Mouse (Mus musculus) thymus, postnatal 0 days (tissue): ENCODE measurements around the gene Mafk. TPM values are rescaled to one million over a fixed set of nuclear protein-coding genes. Genes with fewer than 3 reads are reported as not detected.

ENCODE experiments used
- DNase-seq: peaks from one replicate; pipeline ENCODE4 v3.0.0-alpha.2; 2015; ENCODE audit warnings: low spot score
- microRNA-seq: library from miRNA; unstranded; fragments of <30 nt; microRNA quantifications from one replicate; pipeline ENCODE4, GENCODE M21; 2016; ENCODE audit warnings: borderline number of aligned reads
- polyA plus RNA-seq: library from polyadenylated mRNA; unstranded; fragments of >200 nt; fragmentation: Nextera tagmentation; extraction: Ambion mirVana; gene quantifications from 2 replicates; pipeline ENCODE4 v1.2.1, GENCODE M21; 2015

Gene Mafk
- polyA plus RNA-seq, 1 experiment from 2014 or later = 40.8 TPM

- DNase-seq = peak; percentile 54
Measured at GRCm38 (mm10) chr5:139817292-139817691, 26.0 kb downstream of the Mafk start.

DNA sequence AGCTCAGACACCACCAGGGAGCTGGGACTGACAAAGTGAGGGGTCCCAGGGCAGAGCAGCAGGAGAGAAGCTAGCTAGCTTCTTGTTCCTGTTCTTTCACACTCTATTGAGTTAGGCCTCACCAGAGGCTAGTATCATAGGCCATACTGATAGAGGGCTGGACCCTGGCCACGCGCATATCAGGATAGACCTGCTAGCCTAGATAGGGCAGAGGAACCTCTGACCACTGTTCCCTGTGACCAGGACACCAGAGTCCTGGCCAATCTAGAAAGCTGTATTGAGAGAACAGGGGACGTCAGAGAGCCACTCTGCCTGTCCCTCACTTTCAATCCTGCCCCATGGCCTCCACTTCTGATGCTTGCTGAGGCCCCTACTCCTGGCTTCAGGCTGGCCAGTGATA lies 26.7 kb downstream of the Mafk start:
- no peak for DNase-seq

DNA sequence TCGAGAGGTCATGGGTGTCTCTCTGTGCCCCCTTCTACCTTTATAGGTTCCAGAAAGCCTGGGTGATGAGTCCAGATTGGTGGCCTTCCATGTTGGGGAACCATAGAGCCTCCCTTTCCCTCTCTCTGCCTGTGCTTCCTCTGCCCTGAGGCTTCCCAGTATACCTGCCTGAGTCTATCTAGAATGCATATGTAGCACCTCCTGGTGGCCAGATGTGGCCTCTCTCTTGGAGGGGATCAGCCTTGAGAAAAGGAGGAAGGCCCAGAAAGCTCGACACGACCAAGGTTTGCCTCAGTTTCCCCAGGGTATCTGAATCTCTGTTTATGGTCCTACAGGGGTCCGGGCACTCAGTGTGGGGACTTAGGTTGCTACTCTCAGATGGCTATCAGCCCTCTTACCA lies 27.5 kb downstream of the Mafk start:
- DNase-seq = peak; percentile 43

DNA sequence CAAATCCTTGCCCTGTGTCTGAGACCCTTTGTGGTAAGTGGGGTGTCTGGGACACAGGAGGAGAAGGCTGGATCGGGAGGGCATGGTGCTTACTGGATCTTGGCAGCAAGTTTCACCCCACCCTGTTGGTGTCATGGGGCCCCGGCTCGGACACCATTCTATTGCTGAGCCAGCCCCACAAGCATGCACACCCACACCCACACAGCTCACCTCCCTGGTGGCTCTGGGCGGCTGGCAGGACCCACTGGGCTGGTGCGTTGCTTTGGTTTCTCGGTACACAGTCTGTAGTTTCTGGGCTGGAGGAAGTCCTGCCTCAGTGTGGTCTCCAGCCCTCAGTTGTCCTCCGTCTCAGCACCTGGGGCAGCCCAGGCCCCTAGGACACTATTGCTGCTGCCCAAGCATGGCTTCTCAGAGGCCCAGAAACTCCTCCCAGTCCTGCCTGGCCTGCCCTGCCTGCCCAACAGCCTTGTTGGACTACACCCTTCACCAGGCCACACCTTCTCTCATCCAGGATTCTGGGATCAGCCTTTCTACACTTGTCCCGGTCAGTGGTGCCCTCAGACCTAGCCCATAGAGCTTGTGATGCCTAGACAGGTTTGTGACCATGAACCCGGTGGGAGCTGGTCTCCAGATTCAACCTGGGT lies 28.3 kb downstream of the Mafk start, which contains the start of gene Tmem184a:
Gene Tmem184a (minus strand): TSS at position 380 of the 644 bp plus-strand sequence.
- no peak for DNase-seq

DNA sequence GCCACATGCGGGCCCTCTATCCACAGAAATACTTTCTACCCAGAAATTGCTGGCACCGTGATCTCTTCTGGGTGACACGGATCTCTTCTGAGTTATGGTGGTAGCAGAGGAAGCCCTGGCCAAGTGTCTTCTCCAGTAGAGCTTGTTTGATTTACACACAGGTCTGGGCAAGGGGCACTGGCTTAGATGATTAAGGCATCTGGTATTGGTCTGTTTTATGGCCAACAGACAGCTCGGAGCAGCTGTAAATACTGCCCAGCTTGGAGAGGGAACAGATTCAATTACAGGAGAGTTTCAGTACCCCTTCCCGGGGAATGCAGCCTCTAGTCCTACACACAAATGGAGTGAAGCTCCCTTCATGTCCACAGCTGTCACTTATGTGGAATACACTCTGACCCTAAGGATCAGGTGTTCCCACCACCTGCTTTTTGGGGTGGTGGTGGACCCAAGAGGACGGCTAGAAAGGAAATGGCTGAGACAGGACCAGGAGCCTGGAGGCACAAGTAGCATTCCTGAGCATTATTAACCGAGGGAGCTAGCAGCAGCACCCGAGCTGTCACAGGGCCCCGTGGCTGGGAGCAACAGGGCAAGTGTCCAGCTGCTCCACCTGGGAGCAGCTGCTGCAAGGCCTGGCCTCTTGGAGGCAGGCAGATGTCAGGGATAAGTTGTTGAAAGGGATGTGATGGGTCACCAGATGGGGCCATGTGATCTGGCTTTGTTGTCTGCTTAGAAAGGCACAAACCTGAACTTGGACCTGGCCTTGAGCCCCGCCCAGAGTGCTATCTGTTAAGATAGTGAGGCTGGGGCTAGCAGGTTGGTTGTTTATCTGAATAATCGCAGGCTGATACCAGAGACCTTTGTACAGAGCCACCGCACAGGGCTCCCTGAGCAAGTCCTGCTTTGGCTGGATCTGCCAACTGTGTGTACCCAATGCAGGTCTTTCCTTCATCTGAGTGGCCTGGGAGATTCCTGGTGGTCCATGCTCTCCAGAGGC lies 30.4 kb downstream of the Mafk start:
- DNase-seq = no peak

DNA sequence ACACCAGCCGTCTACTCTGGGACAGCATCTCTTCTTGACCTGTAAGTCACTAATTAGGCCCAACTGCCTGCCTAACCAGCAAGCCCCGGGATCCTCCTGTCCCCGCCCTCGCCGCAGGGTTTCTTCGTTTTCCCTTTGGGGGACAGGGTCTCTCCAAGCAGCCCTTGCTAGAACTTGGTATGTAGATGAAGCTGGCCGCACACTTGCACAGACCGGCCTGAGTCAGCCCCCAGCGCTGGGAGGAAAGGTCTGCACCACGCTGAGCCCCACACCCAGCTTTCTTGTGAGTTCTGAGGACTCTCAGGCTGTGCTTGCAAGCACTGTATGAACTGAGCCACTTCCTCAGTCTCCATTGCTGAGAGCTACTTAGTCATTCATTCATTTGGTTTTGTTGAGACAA lies 33.2 kb downstream of the Mafk start:
- DNase-seq = no peak

GRCm38 (mm10) chr5:139825947-139826346 lies 34.6 kb downstream of the Mafk start:
- no peak for DNase-seq

- peak; percentile 82 for DNase-seq
Measured at GRCm38 (mm10) chr5:139826357-139827055, 35.2 kb downstream of the Mafk start, which contains the start of the genes Gm26938 and Psmg3. TSS of gene Gm26938 (minus strand) at chr5:139826407. TSS of gene Psmg3 (minus strand) at chr5:139826885.

GRCm38 (mm10) chr5:139827593-139827992 lies 36.3 kb downstream of the Mafk start:
- peak; percentile 18 for DNase-seq

GRCm38 (mm10) chr5:139829384-139829783 lies 38.1 kb downstream of the Mafk start:
- no peak for DNase-seq

GRCm38 (mm10) chr5:139830734-139831133 lies 39.4 kb downstream of the Mafk start:
- peak; percentile 70 for DNase-seq

DNA sequence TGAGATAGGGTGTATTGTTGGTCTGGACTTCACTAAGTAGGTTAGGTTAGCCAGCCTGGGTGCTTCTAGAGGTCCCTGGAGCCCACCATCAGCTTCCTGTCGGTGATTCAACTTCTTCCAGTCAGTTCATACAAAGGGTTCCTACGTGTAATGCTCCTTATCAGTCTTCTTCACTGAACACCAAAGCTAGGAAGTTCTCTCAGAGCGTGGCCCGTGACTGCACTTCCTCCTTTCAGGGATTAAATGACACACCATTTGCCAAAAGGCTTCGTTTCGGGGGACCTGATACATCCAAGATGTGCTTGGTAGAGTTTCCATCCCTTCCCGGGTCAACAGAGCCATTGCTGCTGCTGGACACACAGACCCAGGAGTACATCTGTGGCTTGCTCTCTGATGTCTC lies 40.8 kb downstream of the Mafk start:
- no peak for DNase-seq

GRCm38 (mm10) chr5:139835706-139836105 lies 44.4 kb downstream of the Mafk start:
- no peak for DNase-seq

DNA sequence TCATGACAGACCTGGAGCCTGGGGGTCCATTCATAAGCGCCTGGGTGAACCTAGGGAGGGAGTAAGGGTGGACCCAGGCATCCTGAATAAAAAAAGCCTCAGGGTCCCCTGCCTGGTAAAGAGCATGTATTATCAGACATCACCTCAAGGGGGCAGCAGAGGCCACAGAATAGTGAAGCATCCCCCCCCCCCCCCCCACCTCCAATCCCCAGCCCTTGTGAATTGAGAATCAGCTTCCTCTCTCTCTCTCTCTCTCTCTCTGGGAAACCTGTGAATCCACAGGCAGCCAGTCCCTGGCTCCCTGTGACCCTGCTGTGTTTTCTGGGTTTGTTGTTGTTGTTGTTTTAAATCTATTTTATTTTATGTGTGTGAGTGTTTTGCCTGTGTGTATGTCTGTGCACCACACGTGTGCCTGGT lies 47.2 kb downstream of the Mafk start:
- DNase-seq = peak; percentile 66

DNA sequence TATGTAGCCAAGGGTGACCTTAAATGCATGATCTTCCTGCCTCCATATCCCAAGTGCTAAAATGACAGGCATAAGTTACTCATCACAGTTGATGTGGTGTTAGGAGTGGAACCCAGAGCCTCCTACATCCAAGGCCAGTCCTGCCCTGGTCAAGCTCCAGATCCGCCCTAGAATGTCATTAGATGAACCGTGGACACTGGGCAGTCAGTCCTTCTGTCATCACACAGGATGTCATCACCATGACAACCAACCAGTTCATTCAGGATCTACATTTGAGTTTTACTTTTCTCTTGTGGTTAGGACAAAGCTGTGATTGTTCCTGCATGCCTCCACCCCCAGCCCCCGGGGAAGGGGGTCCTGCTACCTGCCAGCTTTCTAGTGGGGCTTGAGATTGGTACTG lies 47.8 kb downstream of the Mafk start:
- no peak for DNase-seq

GRCm38 (mm10) chr5:139849626-139850320 lies 58.5 kb downstream of the Mafk start:
- no peak for DNase-seq

Small RNA genes within 50 kb of the gene (microRNA-seq; reads per million reads assigned to microRNA genes)
- gene Mir7037 = not detected

Other genes with a start within 250 kb of the Mafk start
- 0.06 and 0.17 TPM in 2 replicates for gene Uncx, start 248.0 kb upstream of the Mafk start, polyA plus RNA-seq
- 3.7 and 4.7 TPM in 2 replicates for gene Micall2, start 55.2 kb upstream of the Mafk start, polyA plus RNA-seq
- 26.8 and 28.9 TPM in 2 replicates for gene Ints1, start 15.8 kb upstream of the Mafk start, polyA plus RNA-seq
- gene Tmem184a, start 28.4 kb downstream of the Mafk start, polyA plus RNA-seq = 1.6 and 2.0 TPM in 2 replicates
- gene Gm26938, start 34.9 kb downstream of the Mafk start, polyA plus RNA-seq = not detected in 2 replicates
- 91.9 and 93.8 TPM in 2 replicates for gene Psmg3, start 35.4 kb downstream of the Mafk start, polyA plus RNA-seq
- 0.21 and 0.35 TPM in 2 replicates for gene Elfn1, start 116.4 kb downstream of the Mafk start, polyA plus RNA-seq